Mouse (Mus musculus) midbrain, embryonic 16.5 days (tissue): ENCODE data around the gene Coro1a. TPM values are rescaled to one million over a fixed set of nuclear protein-coding genes. Genes with fewer than 3 reads are reported as not detected.
"Not testable (repeated sequence)": the region's sequence is repeated elsewhere in the genome, so short reads cannot be mapped to it uniquely, and the experiment has no call there.

Experiments used
- ATAC-seq: fragments of 200-750 bp; cut with Nextera tagmentation; 2 replicates; pipeline ENCODE4 v1.8.0; 2017; ENCODE audit warnings: moderate TSS enrichment
- H3K27ac ChIP-seq: fragments of 300-500 bp; sonication (generic); 2 replicates; pipeline ENCODE4 v1.5.1; 2014; ENCODE audit warnings: mild to moderate bottlenecking, low read length, mixed read lengths
- H3K27me3 ChIP-seq: fragments of 300-500 bp; sonication (generic); 2 replicates; pipeline ENCODE4 v1.6.1; 2014; ENCODE audit warnings: low read depth, low read length, mixed read lengths; ENCODE audit not compliant: control insufficient read depth, insufficient read depth
- H3K36me3 ChIP-seq: fragments of 300-500 bp; sonication (generic); 2 replicates; pipeline ENCODE4 v1.6.1; 2014; ENCODE audit warnings: mild to moderate bottlenecking, low read length, moderate library complexity, mixed read lengths; ENCODE audit not compliant: control insufficient read depth, insufficient read depth
- H3K4me1 ChIP-seq: fragments of 300-500 bp; sonication (generic); 2 replicates; pipeline ENCODE4 v1.6.1; 2014; ENCODE audit warnings: mild to moderate bottlenecking, low read length, mixed read lengths; ENCODE audit not compliant: control insufficient read depth, insufficient read depth
- H3K4me2 ChIP-seq: fragments of 300-500 bp; sonication (generic); 2 replicates; pipeline ENCODE4 v1.6.1; 2014; ENCODE audit warnings: mild to moderate bottlenecking, low read length, mixed read lengths
- H3K4me3 ChIP-seq: fragments of 300-500 bp; sonication (generic); 2 replicates; pipeline ENCODE4 v1.5.1; 2014; ENCODE audit warnings: low read depth, mild to moderate bottlenecking, low read length, moderate library complexity, mixed read lengths
- H3K9ac ChIP-seq: fragments of 300-500 bp; sonication (generic); 2 replicates; pipeline ENCODE4 v1.6.1; 2014; ENCODE audit warnings: low read depth, low read length, mixed read lengths
- H3K9me3 ChIP-seq: fragments of 300-500 bp; sonication (generic); replicated peaks from 2 replicates; pipeline ENCODE4 v1.6.1; 2014; ENCODE audit warnings: mild to moderate bottlenecking, low read length, mixed read lengths; ENCODE audit not compliant: control insufficient read depth, poor library complexity, severe bottlenecking
- WGBS: fragments of 180-500 bp; shearing (Covaris S2); extraction: QIAGEN DNeasy Blood & Tissue Kit; methylation state at CpG from one replicate; pipeline ENCODE4 v1.1.7; 2014; 5-methylcytosine and 5-hydroxymethylcytosine counted together
- polyA plus RNA-seq: library from polyadenylated mRNA; unstranded; fragments of >200 nt; fragmentation: Nextera tagmentation; extraction: Ambion mirVana; gene quantifications from 2 replicates; pipeline ENCODE4 v1.2.1, GENCODE M21; 2015

The Coro1a gene
- polyA plus RNA-seq, 1 experiment from 2014 or later = 122 TPM

- Histone ChIP-seq H3K9me3 (no peaks in the 10 kb centered on the region), H3K4me3 (no peak overlapping the region), H3K27me3 (no peaks in the 10 kb centered on the region), H3K36me3 (no peaks in the 10 kb centered on the region), H3K27ac (no peak overlapping the region), H3K4me2 (no peak overlapping the region), H3K4me1 (no peaks in the 10 kb centered on the region), H3K9ac (no peak overlapping the region)
- no peak for ATAC-seq
- WGBS = 66% methylated on average over 13 of the region's 13 CpGs
Observed at GRCm38 (mm10) chr7:126740132-126740735, 32.6 kb upstream of the Coro1a start.

DNA sequence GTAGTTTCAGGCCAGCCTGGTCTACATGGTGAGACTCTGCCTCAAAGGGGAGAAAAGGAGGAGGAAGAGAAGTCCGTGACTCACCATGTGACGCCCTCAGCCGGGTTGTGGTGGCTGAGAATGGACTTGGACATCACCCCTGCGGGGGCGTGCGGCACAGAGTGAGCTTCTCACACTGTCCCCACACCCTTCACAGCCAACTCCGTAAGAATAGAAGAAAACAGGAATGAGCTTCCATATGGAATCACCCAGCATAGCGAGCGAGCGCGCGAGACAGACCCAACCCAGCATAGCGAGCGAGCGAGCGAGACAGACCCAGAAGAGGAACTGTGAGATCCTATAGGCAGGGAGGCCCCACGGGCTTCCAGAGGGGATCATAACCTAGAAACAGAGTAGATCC lies 32.0 kb upstream of the Coro1a start:
- Histone ChIP-seq H3K27ac (no peak overlapping the region), H3K4me3 (no peak overlapping the region), H3K27me3 (no peaks in the 10 kb centered on the region), H3K9me3 (no peaks in the 10 kb centered on the region), H3K9ac (no peak overlapping the region), H3K4me2 (no peak overlapping the region), H3K4me1 (no peaks in the 10 kb centered on the region), H3K36me3 (no peaks in the 10 kb centered on the region)
- WGBS = 83% methylated on average over 17 of the region's 17 CpGs
- no peak for ATAC-seq

DNA sequence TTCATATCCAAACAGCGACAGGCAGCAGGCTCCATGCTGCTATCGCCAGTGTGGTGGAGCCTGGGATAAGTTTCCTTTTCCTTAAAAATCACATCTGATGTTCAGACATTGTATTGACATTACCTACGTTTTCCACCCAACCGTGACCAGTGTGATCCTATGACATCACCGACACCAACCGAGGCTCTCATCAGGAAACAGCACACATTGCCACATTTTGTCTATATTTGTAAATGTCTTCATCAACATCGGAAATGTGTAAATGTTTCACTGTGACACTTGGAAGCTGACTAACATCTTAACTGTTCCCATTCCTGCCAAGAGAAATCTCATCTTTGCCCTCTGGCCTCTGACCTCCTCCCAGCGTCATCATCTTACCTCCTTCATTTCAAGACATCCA lies 28.5 kb upstream of the Coro1a start:
- Histone ChIP-seq H3K4me3 (no peak overlapping the region), H3K4me2 (no peak overlapping the region), H3K36me3 (no peaks in the 10 kb centered on the region), H3K9ac (no peak overlapping the region), H3K4me1 (no peaks in the 10 kb centered on the region), H3K27ac (no peak overlapping the region), H3K27me3 (no peaks in the 10 kb centered on the region), H3K9me3 (no peaks in the 10 kb centered on the region)
- ATAC-seq = no peak
- 82% methylated on average over 8 of the region's 8 CpGs for WGBS

DNA sequence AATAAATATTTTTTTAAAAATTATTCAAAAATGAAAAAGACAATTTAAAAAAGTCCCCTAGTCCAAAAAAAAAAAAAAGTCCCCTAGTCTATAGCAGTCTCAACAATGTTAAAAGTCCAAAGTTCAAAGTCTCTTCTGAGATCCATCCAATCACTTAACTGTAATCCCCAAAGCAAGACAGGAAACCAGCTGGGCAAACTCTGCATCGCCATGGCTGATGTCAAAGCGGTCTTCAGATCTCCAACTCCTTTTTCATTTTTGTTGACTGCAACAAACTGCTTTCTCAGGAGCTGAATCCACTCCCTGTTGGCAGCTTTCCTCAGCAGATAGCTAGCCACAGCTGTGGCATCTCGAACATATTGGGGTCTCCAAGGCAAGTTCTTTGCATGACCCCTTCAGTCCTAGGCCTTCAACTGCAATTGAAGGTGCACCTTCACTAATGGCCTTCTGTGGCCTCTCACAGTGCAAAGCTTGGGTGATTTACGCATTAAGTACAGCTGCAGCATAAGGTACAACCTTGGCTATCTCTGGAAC lies 22.7 kb upstream of the Coro1a start:
- H3K9ac ChIP-seq, H3K36me3 ChIP-seq, H3K27ac ChIP-seq, ATAC-seq, H3K27me3 ChIP-seq, H3K9me3 ChIP-seq, H3K4me2 ChIP-seq, H3K4me1 ChIP-seq, H3K4me3 ChIP-seq: not testable (repeated sequence)
- WGBS = 86% methylated on average over 4 of the region's 4 CpGs

GRCm38 (mm10) chr7:126725667-126726066 lies 18.1 kb upstream of the Coro1a start:
- Histone ChIP-seq H3K27me3 (no peaks in the 10 kb centered on the region), H3K9ac (no peak overlapping the region), H3K4me3 (no peak overlapping the region), H3K4me2 (no peak overlapping the region), H3K4me1 (no peaks in the 10 kb centered on the region), H3K27ac (no peak overlapping the region), H3K9me3 (no peaks in the 10 kb centered on the region; the same call in 1 of the 2 replicates), H3K36me3 (no peaks in the 10 kb centered on the region)
- ATAC-seq = no peak
- 81% methylated on average over 5 of the region's 5 CpGs for WGBS

DNA sequence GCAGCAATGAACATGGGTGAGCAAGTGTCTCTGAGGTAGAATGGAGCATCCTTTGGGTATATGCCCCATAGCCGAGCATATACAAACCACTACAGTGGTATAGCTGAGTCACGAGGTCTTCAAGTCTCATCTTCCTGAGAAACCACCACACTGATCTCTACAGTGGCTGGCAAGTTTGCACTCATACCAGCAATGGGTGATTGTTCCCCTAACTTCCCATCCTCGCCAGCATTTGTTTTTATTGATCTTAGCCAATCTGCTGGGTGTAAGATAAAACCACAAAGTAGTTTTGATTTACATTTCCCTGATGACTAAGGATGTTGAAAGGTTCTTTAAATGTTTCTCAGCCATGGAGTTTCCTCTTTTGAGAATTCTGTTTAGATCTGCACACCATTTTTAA lies 17.5 kb upstream of the Coro1a start:
- WGBS = 82% methylated on average over 3 of the region's 3 CpGs
- Histone ChIP-seq H3K9ac (no peak overlapping the region), H3K9me3 (no peaks in the 10 kb centered on the region; the same call in 1 of the 2 replicates), H3K27ac (no peak overlapping the region), H3K36me3 (no peaks in the 10 kb centered on the region), H3K4me3 (no peak overlapping the region), H3K4me2 (no peak overlapping the region), H3K27me3 (no peaks in the 10 kb centered on the region), H3K4me1 (no peaks in the 10 kb centered on the region)
- ATAC-seq = no peak

DNA sequence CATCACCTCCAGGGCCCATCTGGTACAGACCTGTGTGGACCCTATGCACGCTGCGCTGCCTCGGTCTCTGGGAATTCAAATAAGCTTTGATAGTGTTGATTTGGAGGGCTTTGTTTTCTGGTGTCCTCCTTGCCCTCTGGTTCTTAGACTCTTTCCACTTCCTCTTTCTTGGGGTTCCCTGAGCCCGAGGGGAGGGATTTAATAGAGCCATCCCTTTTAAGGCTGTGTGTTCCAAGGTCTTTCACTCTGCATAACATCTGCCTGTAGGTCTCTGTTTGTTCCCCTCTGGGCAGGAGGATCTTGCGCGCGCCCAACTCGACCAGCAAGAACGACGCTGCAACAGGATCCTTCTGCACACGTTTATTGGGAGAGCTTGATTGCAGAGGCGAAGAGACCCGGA lies 14.0 kb upstream of the Coro1a start:
- Histone ChIP-seq H3K36me3 (no peaks in the 10 kb centered on the region), H3K4me3 (no peak overlapping the region), H3K9ac (no peak overlapping the region), H3K9me3 (no peaks in the 10 kb centered on the region; the same call in 1 of the 2 replicates), H3K27me3 (no peaks in the 10 kb centered on the region), H3K4me2 (no peak overlapping the region), H3K4me1 (no peaks in the 10 kb centered on the region), H3K27ac (no peak overlapping the region)
- ATAC-seq = no peak
- 95% methylated on average over 13 of the region's 13 CpGs for WGBS

DNA sequence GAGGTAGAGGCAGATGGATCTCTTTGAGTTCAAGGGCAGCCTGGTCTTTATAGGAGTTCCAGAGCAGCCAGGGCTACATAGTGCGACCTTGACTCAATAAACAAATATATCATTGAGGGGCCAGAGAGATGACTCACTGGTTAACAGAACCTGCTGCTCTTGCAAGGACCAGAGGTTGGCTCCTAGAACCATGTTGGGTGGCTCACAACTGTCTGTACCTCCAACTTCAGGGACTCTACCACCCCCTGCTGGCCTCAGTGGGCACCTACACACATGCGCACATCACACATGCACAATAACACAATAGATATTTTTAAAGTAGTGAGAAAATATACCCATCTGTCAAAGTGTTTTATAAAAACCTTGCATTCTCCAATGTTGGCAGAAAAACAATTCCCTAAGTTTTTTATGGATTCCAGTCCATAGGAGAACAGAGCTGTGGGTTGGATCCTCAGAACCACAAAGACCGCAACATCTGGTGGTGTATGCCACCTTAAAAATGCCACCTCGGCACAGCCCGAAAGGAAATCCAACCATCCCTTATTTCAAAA lies 11.3 kb upstream of the Coro1a start:
- Histone ChIP-seq H3K9me3 (no peaks in the 10 kb centered on the region; the same call in 1 of the 2 replicates), H3K9ac (no peak overlapping the region), H3K27me3 (no peaks in the 10 kb centered on the region), H3K4me3 (no peak overlapping the region), H3K27ac (no peak overlapping the region), H3K4me1 (no peaks in the 10 kb centered on the region), H3K4me2 (no peak overlapping the region), H3K36me3 (no peaks in the 10 kb centered on the region)
- no peak for ATAC-seq
- 96% methylated on average over 5 of the region's 5 CpGs for WGBS

DNA sequence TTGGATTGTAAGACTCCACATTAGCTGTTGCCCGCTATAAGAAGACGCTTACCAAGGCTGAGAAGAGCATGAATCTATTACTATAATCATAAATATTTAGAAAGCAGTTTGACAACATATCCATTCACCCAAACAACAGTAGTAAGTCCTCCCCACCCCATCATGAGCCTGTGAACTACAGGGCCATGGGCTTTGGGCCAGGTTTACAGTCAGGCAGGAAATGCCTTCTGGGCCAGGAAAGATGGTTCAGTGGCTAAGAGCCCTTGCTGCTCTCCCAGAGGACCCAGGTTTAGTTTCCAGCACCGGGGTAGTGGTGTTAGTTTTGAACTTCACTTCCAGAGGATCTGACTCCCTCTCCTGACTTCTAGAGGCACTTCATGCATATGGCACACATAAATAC lies 10.0 kb upstream of the Coro1a start:
- Histone ChIP-seq H3K4me1 (no peaks in the 10 kb centered on the region), H3K9me3 (no peaks in the 10 kb centered on the region), H3K27me3 (no peaks in the 10 kb centered on the region), H3K36me3 (no peaks in the 10 kb centered on the region), H3K4me2 (no peak overlapping the region), H3K27ac (no peak overlapping the region), H3K4me3 (no peak overlapping the region), H3K9ac (no peak overlapping the region)
- ATAC-seq = no peak
- 91% methylated on average over 3 of the region's 3 CpGs for whole genome bisulfite sequencing
